Mouse (Mus musculus) thymus, postnatal 4 days (tissue): ENCODE measurements around the gene Agbl4.

Source experiments
- DNase-seq: peaks from one replicate; pipeline ENCODE4 v3.0.0; 2021

Gene Agbl4

DNA sequence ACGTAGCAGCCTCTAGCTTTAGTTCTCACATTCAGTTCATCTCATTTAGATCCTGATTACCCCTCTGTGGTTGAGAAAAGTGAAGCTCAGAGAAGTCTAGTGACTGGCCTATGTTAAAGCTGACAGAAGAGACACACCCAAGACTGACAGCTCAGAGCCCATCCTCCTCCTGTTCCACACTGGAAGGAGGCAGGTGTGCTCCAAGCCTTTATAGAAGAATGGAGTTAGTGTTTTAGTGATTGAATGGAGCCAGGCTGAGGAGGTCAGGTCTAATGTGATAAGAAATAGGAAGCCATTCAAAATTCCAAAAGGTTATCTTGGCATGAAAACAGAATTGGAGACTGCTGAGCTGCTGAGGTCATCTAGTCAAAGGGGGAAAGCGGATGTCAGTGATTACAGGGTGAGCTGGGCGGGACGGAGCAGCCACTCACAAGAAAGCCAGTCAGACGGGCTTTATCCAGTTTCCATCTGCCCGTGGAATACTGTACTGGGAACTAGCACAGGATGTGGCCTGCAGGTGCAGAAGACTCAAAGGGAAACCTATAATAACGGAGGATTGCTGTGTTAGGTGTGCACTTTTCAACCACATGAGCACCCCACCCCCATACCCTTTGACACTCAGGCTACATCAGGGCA is 1053.9 kb downstream of the Agbl4 start:
- no peak for DNase-seq

DNA sequence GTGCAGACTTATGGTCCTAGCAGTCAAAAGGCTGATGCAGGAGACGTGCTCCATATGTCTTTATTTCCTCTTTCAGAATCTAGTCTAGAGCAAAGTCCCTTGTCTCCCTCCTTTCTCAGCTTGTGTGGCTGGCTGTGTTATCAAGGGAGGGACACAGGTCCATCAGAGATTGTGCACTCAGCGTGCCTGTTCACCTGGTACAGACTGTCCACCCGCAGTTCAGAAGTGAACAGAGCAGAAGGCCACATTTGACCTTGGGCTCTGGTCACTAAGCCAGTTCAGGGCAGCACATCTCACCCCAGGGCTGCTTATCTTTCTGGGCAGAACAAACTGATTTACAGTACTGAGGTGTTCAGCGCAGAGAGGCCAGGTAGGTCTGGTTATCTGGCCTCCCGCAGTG is 1054.7 kb downstream of the Agbl4 start:
- DNase-seq, result no peak

DNA sequence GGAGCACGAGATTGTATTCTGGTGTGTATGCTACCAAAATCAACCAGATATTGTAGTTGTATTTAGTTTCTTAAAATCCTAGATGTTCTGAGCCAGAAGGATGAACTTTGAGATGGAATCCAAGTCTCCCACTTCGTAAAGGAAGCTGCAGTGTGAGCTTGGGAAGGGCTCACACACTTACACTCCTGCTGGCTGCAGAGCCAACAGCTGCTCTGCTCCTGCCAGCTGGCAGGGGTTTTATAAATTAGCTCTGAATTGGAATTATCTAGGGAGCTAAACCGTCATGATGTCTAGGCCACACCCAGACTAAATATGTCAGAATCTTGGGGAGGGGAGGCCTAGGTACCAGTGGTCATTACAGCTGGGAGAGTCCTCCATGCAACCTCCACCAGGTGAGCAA is 1055.8 kb downstream of the Agbl4 start:
- DNase-seq, result no peak

DNA sequence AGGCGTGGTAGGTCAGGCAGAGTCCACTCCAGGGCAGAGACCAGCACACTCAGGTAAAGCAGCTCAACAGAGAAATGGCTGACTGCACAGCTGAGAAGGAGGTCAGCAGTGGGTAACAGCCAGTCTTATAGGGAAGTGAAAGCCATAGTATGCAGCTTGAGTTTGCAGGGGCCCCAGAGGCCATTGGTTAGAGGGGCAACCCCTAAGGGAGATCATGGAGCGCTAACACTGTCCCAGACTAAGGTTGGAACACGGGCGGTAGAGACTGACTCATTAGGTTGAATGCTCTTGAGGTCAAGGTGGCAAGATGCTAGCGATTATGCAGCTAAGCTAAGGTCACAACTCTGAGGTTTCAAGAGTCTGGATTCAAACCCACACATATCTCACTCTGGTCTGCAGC is 1058.2 kb downstream of the Agbl4 start:
- no peak for DNase-seq

DNA sequence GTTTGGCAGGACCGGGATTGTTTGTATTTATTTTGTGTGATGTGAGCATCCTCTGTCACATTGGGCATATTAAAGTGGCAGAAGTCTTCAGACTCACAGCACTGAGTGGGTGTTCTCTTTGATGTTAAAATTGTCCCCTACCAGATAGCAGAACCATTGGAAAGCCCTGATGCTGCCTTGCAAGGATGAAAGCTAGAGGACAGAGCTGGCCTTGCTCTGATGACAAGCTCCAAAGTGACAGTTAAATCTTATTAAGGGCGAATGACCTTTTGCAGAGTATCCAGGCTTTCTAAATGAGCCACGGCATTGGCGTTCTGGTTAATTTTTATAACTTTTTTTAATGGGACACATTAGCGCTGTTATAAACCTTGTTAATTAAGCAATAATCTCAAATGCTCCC is 1060.1 kb downstream of the Agbl4 start:
- DNase-seq, result no peak

DNA sequence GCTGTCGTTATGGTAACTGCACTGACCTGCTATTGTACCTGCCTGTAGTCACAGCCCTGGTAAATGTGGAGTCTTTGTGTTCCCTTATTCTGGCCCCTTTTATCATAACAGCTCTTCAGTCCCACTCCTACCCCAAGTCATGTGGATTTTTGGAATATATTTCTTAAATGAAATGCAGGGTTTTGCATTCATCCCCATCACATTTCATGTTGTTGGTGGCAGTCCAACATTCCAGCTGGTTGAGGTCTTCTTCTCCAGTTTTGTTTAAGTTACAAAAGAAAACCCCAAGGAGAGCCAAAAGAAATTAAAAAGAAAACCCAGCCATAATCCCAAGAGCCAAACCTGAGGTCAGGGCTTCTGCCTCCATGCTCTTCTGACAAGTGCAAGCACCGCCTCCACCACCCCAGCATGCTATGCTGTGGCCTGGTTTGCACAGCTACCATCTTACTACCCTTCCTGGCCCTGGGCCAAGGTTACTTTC is 1069.9 kb downstream of the Agbl4 start:
- no peak for DNase-seq

DNA sequence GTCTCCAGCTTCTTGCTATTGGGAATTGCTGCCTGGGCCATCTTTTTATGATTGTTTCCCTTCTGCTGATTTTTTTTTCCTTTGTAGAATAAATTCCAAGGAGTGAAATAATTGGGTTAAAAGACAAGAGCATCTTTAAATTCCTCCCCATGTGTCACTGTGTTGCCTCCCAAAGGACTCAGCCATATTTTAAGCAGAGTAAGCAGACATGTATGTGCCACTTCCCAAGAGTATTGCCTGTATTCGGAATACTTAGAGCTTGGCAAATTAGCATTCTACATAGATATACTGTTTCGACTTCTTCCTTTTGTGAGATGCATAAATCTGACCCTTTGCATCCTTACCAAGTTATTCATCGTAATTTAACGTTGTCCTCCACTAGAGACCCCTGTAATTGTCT is 1070.3 kb downstream of the Agbl4 start:
- DNase-seq, result no peak

DNA sequence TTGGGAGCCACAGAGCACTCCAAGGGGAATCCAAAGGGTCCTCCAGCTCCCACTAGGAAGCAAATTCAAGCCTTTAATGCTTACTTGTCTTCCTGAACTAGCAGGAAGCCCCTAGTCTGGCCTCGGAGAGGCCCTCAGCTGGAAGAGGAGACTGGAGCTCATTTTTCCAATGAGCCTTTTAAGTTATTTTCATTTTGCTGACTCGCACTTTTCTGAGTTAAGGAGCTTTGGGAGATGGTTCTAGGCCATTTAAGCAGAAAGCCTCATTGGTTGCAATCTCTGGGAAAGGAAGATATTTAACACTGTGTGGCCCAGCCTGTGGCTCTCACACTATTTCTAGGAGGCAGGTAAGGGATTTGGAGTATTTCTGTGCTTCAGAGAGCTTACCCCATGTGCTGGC is 1072.4 kb downstream of the Agbl4 start:
- DNase-seq, result no peak

DNA sequence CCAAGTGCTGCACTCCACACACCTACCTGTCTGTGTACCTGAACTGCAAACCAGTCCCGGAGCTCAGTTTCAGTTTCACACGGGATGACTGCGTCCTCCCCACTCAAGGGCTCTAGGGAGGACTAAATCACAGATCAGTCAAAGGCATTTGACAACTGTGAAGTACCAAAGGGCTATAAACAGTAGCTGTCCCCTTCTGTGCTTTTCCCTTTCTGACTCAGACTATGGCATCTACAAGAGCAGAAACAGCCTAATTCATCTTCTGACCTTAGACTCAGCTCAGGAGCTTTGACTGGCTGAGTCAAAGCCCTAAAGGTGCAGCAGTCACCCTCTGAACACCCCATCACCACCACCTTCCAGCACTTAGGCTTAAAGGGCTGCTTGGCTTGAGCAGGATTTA is 1074.3 kb downstream of the Agbl4 start:
- no peak for DNase-seq

DNA sequence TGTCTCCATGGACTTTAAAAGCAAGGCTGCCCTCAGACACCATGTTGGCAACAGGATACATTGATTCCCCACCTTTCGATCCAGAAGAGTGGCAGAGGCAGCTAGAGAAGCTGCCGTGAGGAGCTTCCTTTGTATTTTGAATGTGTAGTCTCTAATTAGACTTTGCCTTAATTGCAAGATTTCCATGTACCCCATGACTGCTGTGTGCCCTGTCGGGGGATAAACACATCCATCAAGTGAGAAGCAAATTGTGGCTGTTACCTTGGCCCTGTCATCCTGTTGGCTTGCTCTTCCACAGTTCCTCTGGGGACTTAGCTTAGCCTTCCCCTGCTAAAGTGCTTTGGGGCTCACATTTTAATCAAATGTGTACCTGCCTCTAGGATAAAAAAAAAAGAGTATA is 1075.0 kb downstream of the Agbl4 start:
- no peak for DNase-seq

DNA sequence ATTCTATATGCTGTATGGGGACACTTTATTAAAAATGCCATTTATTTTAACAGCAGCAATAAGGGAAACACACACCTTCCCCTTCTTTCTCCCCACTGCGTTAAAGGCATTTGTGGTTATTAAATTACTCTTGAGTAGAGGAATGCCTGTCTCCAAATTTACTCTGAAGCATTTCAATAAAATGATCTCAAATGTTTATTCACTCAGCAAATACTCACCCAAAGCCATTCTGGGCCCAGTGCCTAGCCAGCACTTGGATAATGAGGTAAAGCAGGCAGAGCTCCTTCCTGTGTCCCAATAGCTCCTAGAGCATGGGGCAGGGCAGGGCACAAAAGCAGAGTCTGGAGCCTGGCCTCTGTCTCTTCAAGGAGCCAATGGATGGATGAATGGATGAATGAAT is 1075.6 kb downstream of the Agbl4 start:
- DNase-seq, result no peak

DNA sequence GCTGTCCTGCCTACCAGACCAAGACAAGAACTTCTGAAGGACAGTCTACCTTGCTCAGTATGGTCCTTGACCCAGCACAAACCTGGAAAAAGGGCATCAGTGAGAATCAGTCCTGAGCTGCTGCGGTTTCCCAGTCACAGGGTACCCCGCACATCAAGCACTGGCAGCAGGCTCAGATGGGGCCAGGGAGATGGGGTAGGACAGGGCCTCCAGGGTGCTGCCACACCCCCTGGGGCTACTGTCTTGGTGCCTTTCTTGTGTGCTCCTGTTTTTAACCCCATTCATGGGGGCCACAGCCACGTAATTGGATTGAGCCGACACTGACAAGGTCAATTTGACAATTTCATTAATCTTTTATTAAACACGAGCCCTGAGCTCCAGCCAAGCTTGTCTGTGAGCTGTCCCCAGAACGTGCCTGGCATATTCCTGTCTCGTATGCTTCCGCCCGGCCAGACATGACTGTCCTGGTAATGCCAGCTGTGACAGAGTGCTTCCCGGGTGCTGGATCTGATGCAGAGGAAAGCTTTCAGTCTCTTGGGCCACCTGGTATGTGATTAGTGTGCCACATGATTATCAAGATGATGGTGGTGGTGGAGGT is 1078.0 kb downstream of the Agbl4 start:
- DNase-seq, result no peak

DNA sequence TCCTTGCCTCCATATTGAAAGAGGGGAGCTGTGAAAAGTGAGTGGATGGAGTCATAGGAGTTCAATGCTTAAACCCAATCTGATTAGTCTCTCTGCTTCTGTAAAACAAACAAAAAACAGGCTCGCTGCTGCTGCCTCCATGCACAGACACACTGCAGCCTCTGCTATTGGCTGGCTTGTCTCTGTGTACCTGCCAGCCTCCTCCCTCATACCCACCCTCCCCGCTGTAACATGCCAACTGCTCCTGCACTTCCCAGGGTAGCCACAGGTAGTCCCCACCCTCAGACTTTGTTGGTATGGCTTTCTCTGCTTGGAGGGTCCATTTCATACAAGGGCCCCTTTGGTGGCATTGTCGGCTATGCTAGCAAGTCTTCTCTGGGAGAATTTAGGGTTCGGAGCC is 1080.0 kb downstream of the Agbl4 start:
- DNase-seq, result no peak

DNA sequence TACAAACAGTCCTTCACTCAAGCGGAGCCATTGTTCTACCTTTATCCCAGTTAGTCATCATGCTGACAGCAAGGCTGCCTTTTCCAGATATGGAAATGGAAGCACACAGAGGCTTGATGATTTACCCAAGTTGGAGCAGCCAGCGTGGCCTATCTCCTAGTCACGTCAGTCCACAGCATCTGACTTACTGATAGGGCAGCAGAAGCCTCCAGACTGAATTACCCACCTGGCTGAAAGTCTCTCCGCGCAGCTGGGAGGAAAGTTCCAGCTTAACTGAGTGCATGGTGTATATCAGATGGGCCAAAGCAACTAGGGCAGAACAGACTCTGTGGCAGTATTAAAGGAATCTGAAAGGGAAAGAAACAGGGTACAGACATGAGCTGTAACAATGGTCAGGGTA is 1086.0 kb downstream of the Agbl4 start:
- no peak for DNase-seq

DNA sequence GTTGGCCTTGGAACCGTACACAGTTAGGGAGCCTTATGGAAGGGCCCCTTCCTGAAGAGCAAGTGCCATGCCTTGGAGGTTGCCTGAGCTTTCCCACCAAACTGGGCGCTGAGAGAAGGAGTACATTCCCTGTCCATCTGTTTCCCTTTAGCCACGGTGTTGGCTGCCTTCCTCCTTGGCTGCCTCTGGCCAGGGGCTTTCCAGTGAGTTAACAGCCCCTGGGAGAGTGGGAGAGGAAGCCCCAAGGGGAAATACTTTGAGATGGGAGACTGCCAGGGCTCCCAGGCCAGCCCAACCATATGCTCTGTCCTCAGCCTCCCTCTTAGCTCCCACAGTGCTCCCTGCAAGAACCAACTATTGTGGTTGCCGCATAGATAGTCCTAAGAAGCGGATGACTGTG is 1087.7 kb downstream of the Agbl4 start:
- no peak for DNase-seq

DNA sequence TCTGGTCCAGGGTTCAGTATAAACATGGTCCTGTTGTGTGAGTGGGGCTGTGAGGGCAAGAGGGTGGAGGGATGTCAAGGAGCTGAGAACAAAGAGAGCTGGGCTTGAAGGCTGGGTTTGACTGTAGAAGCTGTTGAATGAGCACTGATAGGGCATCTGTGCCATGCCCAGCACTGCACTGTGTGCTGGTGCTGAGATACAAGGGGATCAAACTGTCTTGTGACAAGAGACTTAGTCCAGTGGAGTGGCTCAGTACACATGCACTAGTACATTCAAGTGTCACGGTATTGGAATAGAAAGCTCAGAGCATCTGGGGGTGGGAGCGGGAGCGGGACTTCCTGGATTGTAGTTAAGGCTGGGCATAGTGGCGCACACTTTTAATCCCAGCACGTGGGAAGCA is 1088.7 kb downstream of the Agbl4 start:
- no peak for DNase-seq

DNA sequence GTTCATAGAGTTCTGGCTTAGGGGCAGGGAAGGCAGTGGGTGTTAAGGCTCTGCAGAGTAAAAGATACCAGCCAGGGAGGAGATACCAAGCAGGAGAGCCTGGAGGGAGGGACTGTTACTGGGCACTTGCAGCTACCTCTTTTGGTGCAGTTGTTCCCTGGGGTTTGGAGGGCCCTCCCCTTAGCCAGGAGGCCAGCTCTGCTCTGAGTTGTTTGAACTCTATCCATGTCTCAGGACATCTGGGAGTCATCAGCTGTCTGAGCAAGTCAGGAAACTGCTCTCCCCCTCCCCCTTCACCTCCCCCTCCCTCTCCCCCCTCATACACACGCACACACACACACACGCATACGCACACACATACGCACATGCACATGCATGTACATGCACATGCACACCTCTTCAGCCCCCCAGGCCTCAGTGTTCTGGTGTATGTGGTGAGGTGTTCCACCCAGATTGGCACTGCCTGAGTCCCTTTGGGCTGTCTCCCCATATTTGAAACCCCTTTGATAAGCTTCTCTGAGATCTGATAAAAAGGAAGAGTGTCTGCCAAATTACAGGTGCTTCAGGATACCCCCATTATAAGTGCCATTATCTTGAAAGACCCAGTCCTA is 1089.9 kb downstream of the Agbl4 start:
- DNase-seq, result no peak

DNA sequence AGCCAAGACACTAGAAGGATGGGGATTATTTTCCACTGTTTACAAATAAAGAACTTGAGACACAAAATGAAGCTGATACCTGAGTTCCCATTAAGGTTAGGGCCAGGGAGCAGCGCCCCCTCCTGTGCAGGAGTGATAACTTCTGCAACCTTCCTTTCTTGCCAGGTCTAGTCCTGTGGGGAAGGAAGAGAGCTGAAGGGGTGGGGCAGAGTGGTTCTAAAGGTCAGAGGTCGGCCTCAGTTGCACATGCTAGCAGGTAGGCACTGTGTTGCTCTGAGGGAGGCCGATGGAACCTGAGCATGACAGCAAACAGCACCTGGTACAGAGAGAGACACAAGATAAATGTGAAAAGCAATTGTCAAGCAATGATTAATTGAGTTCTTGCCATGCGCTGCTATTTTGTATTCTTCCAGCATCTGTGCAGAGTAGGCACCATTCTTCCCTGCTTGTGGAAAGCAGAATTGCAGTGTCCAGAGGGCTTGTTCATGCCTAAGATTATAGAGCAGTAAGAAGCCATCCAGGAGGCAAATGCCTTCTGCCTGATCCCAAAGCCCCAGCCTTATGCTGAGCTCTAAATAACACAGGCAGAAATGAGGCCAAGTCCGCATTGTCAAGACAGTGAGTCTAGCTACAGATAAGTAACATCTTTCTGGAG is 1096.4 kb downstream of the Agbl4 start:
- peak; percentile 45 for DNase-seq

DNA sequence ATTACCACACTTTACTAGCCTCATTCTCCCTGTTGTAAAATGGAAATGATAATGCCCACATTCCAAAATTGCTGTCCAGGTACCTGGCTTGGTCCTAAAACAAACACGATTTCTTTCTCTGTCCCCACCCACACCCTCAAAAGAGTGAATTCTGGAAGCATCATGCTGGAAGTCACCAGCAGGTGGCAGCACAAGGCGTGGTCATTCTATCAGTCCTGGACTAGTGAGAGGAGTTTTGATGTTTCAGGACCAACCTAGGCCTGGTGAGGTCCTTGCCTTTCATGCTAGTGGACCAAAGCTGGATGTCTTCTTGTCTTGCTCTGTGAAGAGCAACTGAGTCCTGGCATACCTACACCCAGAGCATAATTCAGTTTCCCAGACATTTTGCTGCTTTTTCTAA is 1098.5 kb downstream of the Agbl4 start:
- DNase-seq, result peak; percentile 74

DNA sequence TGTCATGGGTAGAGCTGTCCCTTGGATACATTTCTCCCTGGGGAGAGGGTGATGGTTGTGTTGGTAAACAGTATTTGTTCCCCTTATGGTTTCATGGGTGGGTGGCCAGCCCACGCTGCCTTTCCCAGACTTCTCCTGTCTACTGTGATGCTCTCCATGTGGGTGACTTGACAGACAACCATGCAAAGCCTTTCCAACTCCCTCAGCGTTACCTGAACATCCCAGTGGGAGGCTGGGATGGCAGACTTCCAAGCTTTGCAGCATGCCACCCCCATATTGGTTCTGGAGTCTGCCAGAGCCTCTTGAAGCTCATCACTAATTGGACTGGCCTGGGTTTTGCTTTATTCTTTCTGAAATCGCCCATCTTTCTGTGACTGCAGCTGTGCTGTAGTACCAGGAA is 1101.3 kb downstream of the Agbl4 start:
- DNase-seq, result no peak

DNA sequence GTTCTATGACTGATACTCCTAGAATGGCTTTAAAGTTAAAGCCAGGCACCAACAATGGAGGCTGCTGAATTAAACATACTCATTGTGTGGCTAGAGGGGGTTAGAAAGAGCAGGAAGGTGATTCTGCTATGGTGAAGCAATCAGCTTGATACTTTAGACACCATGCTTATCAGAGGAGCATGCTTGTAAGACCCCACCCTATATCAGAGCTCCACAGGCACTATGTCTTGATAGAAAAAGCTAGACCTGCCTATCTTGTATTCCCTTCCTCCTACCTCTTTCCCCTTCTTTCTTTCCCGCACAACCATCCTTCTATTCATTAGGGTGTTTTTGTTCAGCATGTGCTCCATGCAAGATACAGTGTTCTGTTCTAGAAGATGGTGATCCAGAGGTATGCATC is 1104.0 kb downstream of the Agbl4 start:
- DNase-seq, result no peak

DNA sequence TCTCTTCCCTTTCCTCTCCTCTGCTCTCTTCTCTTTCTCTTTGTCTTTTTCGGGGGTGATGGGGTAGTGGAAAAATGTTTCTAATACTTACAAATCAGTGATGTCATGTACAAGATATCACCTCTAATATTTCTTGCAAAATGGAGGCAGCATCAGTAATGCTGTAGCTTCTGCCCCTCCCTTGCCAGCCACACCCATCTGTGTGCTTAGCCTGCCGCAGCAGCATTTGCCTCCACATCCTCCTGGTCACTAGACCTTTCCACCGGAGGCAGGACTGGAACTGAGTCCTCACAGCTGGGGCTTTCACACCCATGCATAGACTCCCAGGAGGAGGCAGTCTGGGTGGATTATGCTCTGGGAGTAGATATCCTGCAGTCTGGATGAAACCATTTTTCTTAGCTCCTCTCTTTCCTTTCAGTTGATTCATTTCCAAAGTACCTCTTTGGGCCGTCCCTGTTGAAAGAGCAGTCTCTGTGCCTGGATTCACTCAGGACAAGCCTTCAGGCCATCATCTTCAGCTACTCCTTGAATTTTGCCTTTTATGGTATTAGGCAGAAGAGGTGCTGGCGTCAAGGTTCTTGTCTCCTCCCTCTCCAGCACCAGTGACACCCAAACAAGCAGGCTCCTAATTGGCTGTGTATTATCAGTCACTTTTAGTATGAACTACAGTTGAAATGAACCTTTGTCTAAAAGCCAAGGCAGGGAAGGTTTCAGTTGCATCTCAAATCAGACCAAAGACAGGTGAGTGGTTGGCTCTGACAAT is 1105.7 kb downstream of the Agbl4 start:
- no peak for DNase-seq

DNA sequence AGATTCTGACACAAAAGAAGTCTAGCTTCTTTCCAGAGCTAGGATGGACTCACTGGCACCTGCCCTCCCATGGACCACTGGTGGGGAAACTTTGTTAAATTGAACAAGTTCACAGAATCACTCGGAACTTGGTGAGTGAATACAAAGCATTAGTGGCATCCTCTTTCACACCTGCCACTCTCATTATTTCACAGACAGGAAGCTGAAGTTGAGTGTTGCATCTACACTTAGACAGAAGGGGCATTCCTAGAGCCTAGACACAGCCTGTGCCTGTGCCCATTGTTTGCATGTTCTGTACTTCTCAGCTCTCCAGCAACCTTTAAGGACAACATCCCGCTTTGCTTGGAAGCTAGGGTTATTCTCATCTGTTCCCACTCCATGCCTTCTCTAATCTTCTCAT is 1107.5 kb downstream of the Agbl4 start:
- no peak for DNase-seq
